In genomic region chr8:125368341-125369035, GRCm38 (mm10) we compare ENCODE assay signal across 13 mouse cellular contexts.
DNase-seq lines count a peak whose midpoint lies in the region; ATAC-seq and TF ChIP-seq lines count a peak whose summit lies in the region.
"Had no signal": no experiment of that assay in that cellular context is flagged by ENCODE, and none has a peak within 500 bp of the region (broad histone marks: within the 10 kb centered on the region; RNA-seq: fewer than 3 reads in every experiment).

No protein-coding gene starts in this region.

- H3K36me3 ChIP-seq in hindbrain, embryonic 10.5 days: no peaks in the 10 kb centered on the region
- no peaks in the 10 kb centered on the region for H3K36me3 ChIP-seq in hindbrain, embryonic 11.5 days (ENCODE audit: control insufficient read depth, insufficient read depth, low read length)
- no peaks in the 10 kb centered on the region for H3K36me3 ChIP-seq in heart, postnatal 0 days (replicated peaks; ENCODE audit: control insufficient read depth, insufficient read depth, low read length)
- H3K36me3 ChIP-seq: limb, embryonic 12.5 days; stomach, embryonic 15.5 days had no signal

- no peak for ATAC-seq in hindbrain, embryonic 11.5 days (ENCODE audit: low FRiP score)
- ATAC-seq in heart, postnatal 0 days (ENCODE audit: insufficient read depth, low read depth): peak; percentile 93
- ATAC-seq: forebrain, embryonic 16.5 days; Patski had no signal

- no peak for DNase-seq in hindbrain, embryonic 10.5 days (ENCODE audit: low spot score)
- DNase-seq in hindbrain, embryonic 11.5 days (ENCODE audit: low spot score): no peak
- peak; percentile 39 for DNase-seq in gastrocnemius, postnatal 10 days
- peak; percentile 94 for DNase-seq in heart, postnatal 0 days (ENCODE audit: low spot score)
- DNase-seq in kidney, postnatal 14 days: peak; percentile 60
- DNase-seq in cerebellum, adult 8-10 months: no peak
- no peak for DNase-seq in urinary bladder, adult 2 months (ENCODE audit: low spot score)
- no peak for DNase-seq in cerebellum, postnatal 14 days
- DNase-seq: right cerebral cortex, adult 18-20 months had no signal

- H3K4me1 ChIP-seq in hindbrain, embryonic 10.5 days (replicated peaks): peaks cover 23% of the 10 kb centered on the region
- no peaks in the 10 kb centered on the region; the same call in 1 of the 2 replicates for H3K4me1 ChIP-seq in hindbrain, embryonic 11.5 days (replicated peaks; ENCODE audit: control insufficient read depth, insufficient read depth, low read length)
- peaks cover 43% of the 10 kb centered on the region for H3K4me1 ChIP-seq in heart, postnatal 0 days (ENCODE audit: control insufficient read depth, insufficient read depth)

- H3K4me3 ChIP-seq in hindbrain, embryonic 10.5 days: no peak overlapping the region
- no peak overlapping the region for H3K4me3 ChIP-seq in hindbrain, embryonic 11.5 days (ENCODE audit: low read depth, low read length)
- H3K4me3 ChIP-seq in heart, postnatal 0 days (ENCODE audit: low read depth, low read length): no peak overlapping the region
- H3K4me3 ChIP-seq: limb, embryonic 12.5 days; stomach, embryonic 15.5 days had no signal

- H3K9me3 ChIP-seq in hindbrain, embryonic 10.5 days: no peaks in the 10 kb centered on the region
- H3K9me3 ChIP-seq in hindbrain, embryonic 11.5 days (ENCODE audit: control insufficient read depth, low read length): no peaks in the 10 kb centered on the region
- no peaks in the 10 kb centered on the region for H3K9me3 ChIP-seq in heart, postnatal 0 days (replicated peaks; ENCODE audit: control insufficient read depth, low read length)
- H3K9me3 ChIP-seq: limb, embryonic 12.5 days; stomach, embryonic 15.5 days had no signal

- H3K27ac ChIP-seq in hindbrain, embryonic 10.5 days: peak overlapping the region; percentile 40; the same call in 1 of the 2 replicates
- H3K27ac ChIP-seq in hindbrain, embryonic 11.5 days (ENCODE audit: low read depth, low read length): no peak overlapping the region
- H3K27ac ChIP-seq in heart, postnatal 0 days (ENCODE audit: low read depth): peak overlapping the region; percentile 93
- H3K27ac ChIP-seq: limb, embryonic 12.5 days; stomach, embryonic 15.5 days had no signal

- 72% methylated on average over 4 of the region's 4 CpGs for WGBS in hindbrain, embryonic 10.5 days
- 70% methylated on average over 4 of the region's 4 CpGs for WGBS in hindbrain, embryonic 11.5 days
- 15% methylated on average over 4 of the region's 4 CpGs for WGBS in heart, postnatal 0 days

- peaks cover 4% of the 10 kb centered on the region; the same call in 1 of the 2 replicates for H3K27me3 ChIP-seq in hindbrain, embryonic 10.5 days (ENCODE audit: insufficient read depth, poor library complexity, severe bottlenecking)
- no peaks in the 10 kb centered on the region for H3K27me3 ChIP-seq in hindbrain, embryonic 11.5 days (ENCODE audit: control insufficient read depth, insufficient read depth, low read length)
- no peaks in the 10 kb centered on the region for H3K27me3 ChIP-seq in heart, postnatal 0 days (ENCODE audit: control insufficient read depth, insufficient read depth, low read length)
- H3K27me3 ChIP-seq: Patski had no signal

- H3K4me2 ChIP-seq in hindbrain, embryonic 11.5 days (replicated peaks; ENCODE audit: low read depth, low read length): no peak overlapping the region
- no peak overlapping the region for H3K4me2 ChIP-seq in heart, postnatal 0 days (ENCODE audit: low read depth, low read length)
- H3K4me2 ChIP-seq: limb, embryonic 12.5 days; stomach, embryonic 15.5 days had no signal

- no peak overlapping the region for H3K9ac ChIP-seq in hindbrain, embryonic 11.5 days (ENCODE audit: low read depth, low read length)
- H3K9ac ChIP-seq in heart, postnatal 0 days (replicated peaks; ENCODE audit: low read depth, low read length): no peak overlapping the region
- H3K9ac ChIP-seq: limb, embryonic 12.5 days; stomach, embryonic 15.5 days had no signal

- peak; percentile 88 for TF ChIP-seq EP300 in heart, postnatal 0 days (IDR thresholded peaks at IDR 0.05; ENCODE audit: low read depth)

- TF ChIP-seq CTCF in heart, postnatal 0 days (IDR thresholded peaks at IDR 0.05; ENCODE audit: low read depth): no peak

Comparison
In these comparisons a context has a peak if more than half of its experiments do, and no peak if none do; other contexts are left out.
1. DNase-seq: peak in gastrocnemius, postnatal 10 days (single experiment), heart, postnatal 0 days (single experiment) and kidney, postnatal 14 days (single experiment); none in hindbrain, embryonic 10.5 days (single experiment), hindbrain, embryonic 11.5 days (single experiment), cerebellum, adult 8-10 months (single experiment), urinary bladder, adult 2 months (single experiment) and cerebellum, postnatal 14 days (0 of 2).